Mouse (Mus musculus): ENCODE results near the gene Notch4. TPM values are rescaled to one million over a fixed set of nuclear protein-coding genes. Genes with fewer than 3 reads are reported as not detected.
"Not testable (repeated sequence)": the region's sequence is repeated elsewhere in the genome, so short reads cannot be mapped to it uniquely, and the experiment has no call there.

Notch4 gene
- polyA plus RNA-seq (2014; fragmentation: Nextera tagmentation; extraction: Ambion mirVana), result 5.2 and 7.7 TPM in 2 replicates

- H3K4me1 ChIP-seq (ENCODE audit: control insufficient read depth, insufficient read depth, low read length), result peaks cover 14% of the 10 kb centered on the region; the same call in 1 of the 2 replicates
- H3K27ac ChIP-seq (replicated peaks; ENCODE audit: low read depth, low read length), result no peak within 1 kb of the TSS
- no peak within 1 kb of the TSS for H3K4me3 ChIP-seq (ENCODE audit: low read depth, low read length)
- H3K9ac ChIP-seq (ENCODE audit: low read length), result peak within 1 kb of the TSS; percentile 27; the same call in 1 of the 2 replicates
- H3K36me3 ChIP-seq (ENCODE audit: control insufficient read depth, insufficient read depth, low read length), result no peaks in the 10 kb centered on the region
- DNase-seq (ENCODE audit: low spot score) (no peak), ATAC-seq (ENCODE audit: insufficient number of reproducible peaks, low FRiP score, low TSS enrichment, low read depth) (no peak)
- no peaks in the 10 kb centered on the region for H3K9me3 ChIP-seq (ENCODE audit: control insufficient read depth, low read length)
- H3K27me3 ChIP-seq (ENCODE audit: control insufficient read depth, insufficient read depth, low read length), result peaks cover 2% of the 10 kb centered on the region
- 3% methylated on average over 6 of the region's 6 CpGs for WGBS
- H3K4me2 ChIP-seq (ENCODE audit: low read depth, severe bottlenecking), result peak within 1 kb of the TSS; percentile 27
Measured at GRCm38 (mm10) chr17:34564003-34564421, at the start of gene Notch4. TSS of gene Notch4 (plus strand) at chr17:34564268.

DNA sequence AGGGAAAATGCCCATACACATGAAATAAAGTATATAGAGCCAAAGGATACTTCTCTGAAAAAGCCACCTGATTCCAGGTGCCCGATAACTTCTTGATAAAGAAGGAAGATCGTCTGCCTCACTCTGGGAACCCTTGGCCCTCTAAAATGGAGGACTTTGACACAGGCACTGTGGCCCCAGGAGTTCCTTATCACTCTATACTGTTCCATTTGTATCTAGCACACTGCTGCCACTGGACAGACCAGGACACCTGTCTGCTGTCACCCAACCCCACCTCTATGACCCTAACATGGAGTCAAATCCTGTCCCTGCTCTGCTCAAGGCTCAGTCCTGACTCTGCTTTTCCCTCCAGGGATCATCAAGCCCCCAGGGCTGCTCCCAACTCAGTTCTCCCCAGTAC lies 47.6 kb upstream of the Notch4 start:
- H3K4me2 ChIP-seq (ENCODE audit: low read depth, severe bottlenecking), result no peak overlapping the region
- H3K9me3 ChIP-seq (ENCODE audit: control insufficient read depth, low read length), result no peaks in the 10 kb centered on the region
- no peaks in the 10 kb centered on the region for H3K36me3 ChIP-seq (ENCODE audit: control insufficient read depth, insufficient read depth, low read length)
- DNase-seq (ENCODE audit: low spot score) (no peak), ATAC-seq (ENCODE audit: insufficient number of reproducible peaks, low FRiP score, low TSS enrichment, low read depth) (no peak)
- H3K4me1 ChIP-seq (ENCODE audit: control insufficient read depth, insufficient read depth, low read length), result no peaks in the 10 kb centered on the region
- no peak overlapping the region for H3K9ac ChIP-seq (ENCODE audit: low read length)
- H3K27me3 ChIP-seq (ENCODE audit: control insufficient read depth, insufficient read depth, low read length), result no peaks in the 10 kb centered on the region
- no peak overlapping the region for H3K4me3 ChIP-seq (ENCODE audit: low read depth, low read length)
- 88% methylated on average over 2 of the region's 2 CpGs for WGBS
- H3K27ac ChIP-seq (replicated peaks; ENCODE audit: low read depth, low read length), result no peak overlapping the region

DNA sequence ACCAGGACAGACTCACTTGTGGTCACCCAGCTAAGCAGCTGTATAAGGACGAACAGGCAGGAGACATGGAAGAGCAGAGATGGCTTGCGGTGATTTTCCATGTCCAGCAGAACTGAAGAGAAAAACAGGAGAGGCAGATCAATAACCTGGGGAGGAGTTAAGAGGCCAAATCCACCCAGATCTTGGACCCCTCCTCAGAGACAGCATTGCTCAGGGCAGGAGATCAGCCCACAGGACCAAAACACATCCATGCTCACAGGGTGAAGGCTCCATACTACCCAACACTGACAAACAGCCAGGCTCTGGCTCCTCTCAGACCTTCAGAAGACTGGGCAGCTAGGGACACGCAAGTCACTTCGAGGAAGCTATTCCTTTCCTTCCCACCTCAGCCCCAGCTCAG lies 46.8 kb upstream of the Notch4 start, which contains the start of gene Btnl6:
TSS of gene Btnl6 (minus strand) at position 101 of the 400 bp plus-strand sequence.
- no peaks in the 10 kb centered on the region for H3K9me3 ChIP-seq (ENCODE audit: control insufficient read depth, low read length)
- no peak within 1 kb of the TSS for H3K4me3 ChIP-seq (ENCODE audit: low read depth, low read length)
- DNase-seq (ENCODE audit: low spot score) (no peak), ATAC-seq (ENCODE audit: insufficient number of reproducible peaks, low FRiP score, low TSS enrichment, low read depth) (no peak)
- no peak within 1 kb of the TSS for H3K9ac ChIP-seq (ENCODE audit: low read length)
- H3K27me3 ChIP-seq (ENCODE audit: control insufficient read depth, insufficient read depth, low read length), result no peaks in the 10 kb centered on the region
- WGBS, result 83% methylated on average over 4 of the region's 4 CpGs
- H3K36me3 ChIP-seq (ENCODE audit: control insufficient read depth, insufficient read depth, low read length), result no peaks in the 10 kb centered on the region
- H3K27ac ChIP-seq (replicated peaks; ENCODE audit: low read depth, low read length), result no peak within 1 kb of the TSS
- H3K4me1 ChIP-seq (ENCODE audit: control insufficient read depth, insufficient read depth, low read length), result no peaks in the 10 kb centered on the region
- no peak within 1 kb of the TSS for H3K4me2 ChIP-seq (ENCODE audit: low read depth, severe bottlenecking)

GRCm38 (mm10) chr17:34517795-34518194 lies 46.3 kb upstream of the Notch4 start:
- no peak overlapping the region for H3K4me3 ChIP-seq (ENCODE audit: low read depth, low read length)
- H3K36me3 ChIP-seq (ENCODE audit: control insufficient read depth, insufficient read depth, low read length), result no peaks in the 10 kb centered on the region
- no peaks in the 10 kb centered on the region for H3K27me3 ChIP-seq (ENCODE audit: control insufficient read depth, insufficient read depth, low read length)
- ATAC-seq (ENCODE audit: insufficient number of reproducible peaks, low FRiP score, low TSS enrichment, low read depth) (no peak), DNase-seq (ENCODE audit: low spot score) (no peak)
- H3K4me1 ChIP-seq (ENCODE audit: control insufficient read depth, insufficient read depth, low read length), result no peaks in the 10 kb centered on the region
- 93% methylated on average over 4 of the region's 4 CpGs for WGBS
- no peaks in the 10 kb centered on the region for H3K9me3 ChIP-seq (ENCODE audit: control insufficient read depth, low read length)
- no peak overlapping the region for H3K4me2 ChIP-seq (ENCODE audit: low read depth, severe bottlenecking)
- H3K27ac ChIP-seq (replicated peaks; ENCODE audit: low read depth, low read length), result no peak overlapping the region
- no peak overlapping the region for H3K9ac ChIP-seq (ENCODE audit: low read length)

- not testable (repeated sequence) for H3K9ac ChIP-seq (ENCODE audit: low read length); H3K9me3 ChIP-seq (ENCODE audit: control insufficient read depth, low read length); H3K27ac ChIP-seq (replicated peaks; ENCODE audit: low read depth, low read length); H3K27me3 ChIP-seq (ENCODE audit: control insufficient read depth, insufficient read depth, low read length); ATAC-seq (ENCODE audit: insufficient number of reproducible peaks, low FRiP score, low TSS enrichment, low read depth); H3K4me2 ChIP-seq (ENCODE audit: low read depth, severe bottlenecking); DNase-seq (ENCODE audit: low spot score); H3K4me1 ChIP-seq (ENCODE audit: control insufficient read depth, insufficient read depth, low read length); H3K4me3 ChIP-seq (ENCODE audit: low read depth, low read length); H3K36me3 ChIP-seq (ENCODE audit: control insufficient read depth, insufficient read depth, low read length)
- WGBS, result 76% methylated on average over 3 of the region's 3 CpGs
Measured at GRCm38 (mm10) chr17:34518571-34518970, 45.5 kb upstream of the Notch4 start.

GRCm38 (mm10) chr17:34519001-34519400 lies 45.1 kb upstream of the Notch4 start:
- ATAC-seq (ENCODE audit: insufficient number of reproducible peaks, low FRiP score, low TSS enrichment, low read depth) (no peak), DNase-seq (ENCODE audit: low spot score) (no peak)
- no peak overlapping the region for H3K27ac ChIP-seq (replicated peaks; ENCODE audit: low read depth, low read length)
- H3K36me3 ChIP-seq (ENCODE audit: control insufficient read depth, insufficient read depth, low read length), result no peaks in the 10 kb centered on the region
- WGBS, result 90% methylated on average over 1 of the region's 1 CpGs
- H3K4me3 ChIP-seq (ENCODE audit: low read depth, low read length), result no peak overlapping the region
- H3K4me1 ChIP-seq (ENCODE audit: control insufficient read depth, insufficient read depth, low read length), result no peaks in the 10 kb centered on the region
- no peak overlapping the region for H3K4me2 ChIP-seq (ENCODE audit: low read depth, severe bottlenecking)
- no peaks in the 10 kb centered on the region for H3K9me3 ChIP-seq (ENCODE audit: control insufficient read depth, low read length)
- no peaks in the 10 kb centered on the region for H3K27me3 ChIP-seq (ENCODE audit: control insufficient read depth, insufficient read depth, low read length)
- no peak overlapping the region for H3K9ac ChIP-seq (ENCODE audit: low read length)

- H3K4me2 ChIP-seq (ENCODE audit: low read depth, severe bottlenecking), result no peak overlapping the region
- no peak overlapping the region for H3K4me3 ChIP-seq (ENCODE audit: low read depth, low read length)
- H3K27ac ChIP-seq (replicated peaks; ENCODE audit: low read depth, low read length), result no peak overlapping the region
- WGBS, result 91% methylated on average over 3 of the region's 3 CpGs
- no peak overlapping the region for H3K9ac ChIP-seq (ENCODE audit: low read length)
- DNase-seq (ENCODE audit: low spot score) (no peak), ATAC-seq (ENCODE audit: insufficient number of reproducible peaks, low FRiP score, low TSS enrichment, low read depth) (no peak)
- H3K36me3 ChIP-seq (ENCODE audit: control insufficient read depth, insufficient read depth, low read length), result no peaks in the 10 kb centered on the region
- H3K27me3 ChIP-seq (ENCODE audit: control insufficient read depth, insufficient read depth, low read length), result no peaks in the 10 kb centered on the region
- no peaks in the 10 kb centered on the region for H3K4me1 ChIP-seq (ENCODE audit: control insufficient read depth, insufficient read depth, low read length)
- H3K9me3 ChIP-seq (ENCODE audit: control insufficient read depth, low read length), result no peaks in the 10 kb centered on the region
Measured at GRCm38 (mm10) chr17:34532671-34533070, 31.4 kb upstream of the Notch4 start.

GRCm38 (mm10) chr17:34543567-34543966 lies 20.5 kb upstream of the Notch4 start:
- not testable (repeated sequence) for H3K4me3 ChIP-seq (ENCODE audit: low read depth, low read length); H3K4me2 ChIP-seq (ENCODE audit: low read depth, severe bottlenecking); H3K9ac ChIP-seq (ENCODE audit: low read length); H3K27ac ChIP-seq (replicated peaks; ENCODE audit: low read depth, low read length); H3K4me1 ChIP-seq (ENCODE audit: control insufficient read depth, insufficient read depth, low read length); H3K9me3 ChIP-seq (ENCODE audit: control insufficient read depth, low read length); ATAC-seq (ENCODE audit: insufficient number of reproducible peaks, low FRiP score, low TSS enrichment, low read depth); H3K27me3 ChIP-seq (ENCODE audit: control insufficient read depth, insufficient read depth, low read length); DNase-seq (ENCODE audit: low spot score); H3K36me3 ChIP-seq (ENCODE audit: control insufficient read depth, insufficient read depth, low read length)
- 96% methylated on average over 12 of the region's 13 CpGs for WGBS

DNA sequence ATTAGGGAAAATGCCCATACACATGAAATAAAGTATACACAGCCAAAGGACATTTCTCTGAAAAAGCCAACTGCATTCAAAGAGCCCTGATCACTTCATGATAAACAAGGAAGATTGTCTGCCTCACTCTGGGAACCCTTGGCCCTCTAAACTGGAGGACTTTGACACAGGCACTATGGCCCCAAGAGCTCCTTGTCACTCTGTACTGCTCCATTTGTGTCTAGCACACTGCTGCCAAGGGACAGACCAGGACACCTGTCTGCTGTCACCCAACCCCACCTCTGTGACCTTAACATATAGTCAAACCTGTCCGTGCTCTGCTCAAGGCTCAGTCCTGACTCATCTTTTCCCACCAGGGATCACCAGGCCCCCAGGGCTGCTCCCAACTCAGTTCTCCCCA lies 17.3 kb upstream of the Notch4 start:
- Histone ChIP-seq H3K4me2 (ENCODE audit: low read depth, severe bottlenecking) (no peak overlapping the region), H3K9ac (ENCODE audit: low read length) (no peak overlapping the region), H3K27me3 (ENCODE audit: control insufficient read depth, insufficient read depth, low read length) (no peaks in the 10 kb centered on the region), H3K9me3 (ENCODE audit: control insufficient read depth, low read length) (no peaks in the 10 kb centered on the region), H3K27ac (replicated peaks; ENCODE audit: low read depth, low read length) (no peak overlapping the region), H3K4me3 (ENCODE audit: low read depth, low read length) (no peak overlapping the region), H3K4me1 (ENCODE audit: control insufficient read depth, insufficient read depth, low read length) (no peaks in the 10 kb centered on the region), H3K36me3 (ENCODE audit: control insufficient read depth, insufficient read depth, low read length) (no peaks in the 10 kb centered on the region)
- ATAC-seq (ENCODE audit: insufficient number of reproducible peaks, low FRiP score, low TSS enrichment, low read depth) (no peak), DNase-seq (ENCODE audit: low spot score) (no peak)
- 80% methylated on average over 1 of the region's 1 CpGs for WGBS
